Mouse (Mus musculus) kidney, adult 2 months (tissue): ENCODE data around the gene Gm3776.
"Not testable (repeated sequence)": the region's sequence is repeated elsewhere in the genome, so short reads cannot be mapped to it uniquely, and the experiment has no call there.

Experiments
- CTCF ChIP-seq: fragments of 200-500 bp; conservative IDR thresholded peaks from 2 replicates; pipeline ENCODE4 v1.5.1; 2011; ENCODE audit warnings: low read depth, mild to moderate bottlenecking, control low read depth, low read length, moderate library complexity, mixed read lengths; ENCODE audit not compliant: insufficient read depth, insufficient read length
- POLR2A ChIP-seq: fragments of 200-500 bp; IDR thresholded peaks from one replicate; pipeline ENCODE4 v1.6.1; 2011; ENCODE audit warnings: low read depth, low read length, control low read depth

DNA sequence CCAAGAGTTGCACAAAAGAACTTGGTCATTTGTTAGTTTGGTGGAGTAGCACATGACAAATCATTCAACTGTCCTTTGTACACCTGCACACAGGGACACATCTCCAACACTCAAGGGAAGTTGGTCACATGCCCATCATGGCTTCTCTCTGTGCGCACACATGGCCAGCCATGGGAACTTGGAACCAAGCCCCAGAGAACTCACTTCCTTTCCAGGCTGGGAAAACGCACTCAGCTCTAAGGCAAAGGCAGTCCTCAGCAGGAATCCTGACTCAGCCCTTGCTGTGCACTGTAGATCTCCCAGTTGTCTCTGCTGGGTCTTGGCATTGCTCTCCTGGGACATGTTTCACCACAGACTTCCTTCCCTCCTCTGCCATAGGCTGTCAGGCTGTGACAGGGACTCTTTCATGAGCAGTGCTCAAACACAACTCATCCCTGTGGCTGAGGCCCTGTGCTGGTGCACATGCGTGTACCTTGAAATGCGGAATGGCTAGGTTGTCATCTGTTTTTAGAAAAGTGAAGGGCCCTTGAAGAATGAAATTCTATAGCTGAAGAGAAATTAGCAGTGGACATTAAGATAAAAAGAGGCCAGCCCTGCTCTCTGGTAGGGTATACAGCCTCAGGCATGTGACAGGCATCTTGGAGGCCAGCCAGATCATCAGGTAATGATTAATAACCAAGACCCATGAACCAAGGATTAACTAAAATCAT, 25.2 kb downstream of the Gm3776 start:
- not testable (repeated sequence) for TF ChIP-seq CTCF, POLR2A
